Mouse (Mus musculus) ES-Bruce4 (cell line): Measurements from ENCODE around the gene Pcif1.

ENCODE experiments used
- EP300 ChIP-seq: IDR thresholded peaks from 2 replicates; pipeline ENCODE4 v1.6.1; 2011; ENCODE audit warnings: low read depth, low read length; ENCODE audit not compliant: insufficient read depth
- POLR2A ChIP-seq: IDR thresholded peaks from one replicate; pipeline ENCODE4 v1.8.1; 2011; ENCODE audit warnings: low read length; ENCODE audit not compliant: insufficient read depth

GRCm38 (mm10) chr2:164859640-164860432 is 19.3 kb upstream of the Pcif1 start:
- no peak for TF ChIP-seq POLR2A
- no peak for TF ChIP-seq EP300
